Mouse (Mus musculus) thymus, postnatal 4 days (tissue): Measurements from ENCODE around the gene Atad3a.
"Not testable (repeated sequence)": the region's sequence is repeated elsewhere in the genome, so short reads cannot be mapped to it uniquely, and the experiment has no call there.

ENCODE experiments used
- DNase-seq: peaks from one replicate; pipeline ENCODE4 v3.0.0; 2021

Gene Atad3a

GRCm38 (mm10) chr4:155760613-155761355 lies at the start of gene Atad3a:
Atad3a (minus strand) TSS chr4:155761093.
- DNase-seq, result peak; percentile 97

- DNase-seq, result no peak
Measured at GRCm38 (mm10) chr4:155807841-155808240, 46.9 kb upstream of the Atad3a start.

GRCm38 (mm10) chr4:155803340-155804041 lies 42.6 kb upstream of the Atad3a start:
- peak; percentile 99 for DNase-seq

- peak; percentile 39 for DNase-seq
Measured at GRCm38 (mm10) chr4:155802741-155803339, 41.9 kb upstream of the Atad3a start, which contains the start of gene Mrpl20. Mrpl20 (plus strand) TSS chr4:155802878.

GRCm38 (mm10) chr4:155802075-155802474 lies 41.2 kb upstream of the Atad3a start:
- no peak for DNase-seq

- DNase-seq, result no peak
Measured at GRCm38 (mm10) chr4:155793730-155794129, 32.8 kb upstream of the Atad3a start.

- DNase-seq, result no peak
Measured at GRCm38 (mm10) chr4:155791240-155791933, 30.5 kb upstream of the Atad3a start.

GRCm38 (mm10) chr4:155790650-155791161 lies 29.8 kb upstream of the Atad3a start:
- DNase-seq, result no peak

GRCm38 (mm10) chr4:155790021-155790489 lies 29.2 kb upstream of the Atad3a start, which contains the start of gene Ankrd65:
Ankrd65 (plus strand) TSS chr4:155790439.
- no peak for DNase-seq

GRCm38 (mm10) chr4:155788833-155789232 lies 27.9 kb upstream of the Atad3a start:
- not testable (repeated sequence) for DNase-seq

- DNase-seq, result no peak
Measured at GRCm38 (mm10) chr4:155788300-155788699, 27.4 kb upstream of the Atad3a start.

GRCm38 (mm10) chr4:155785819-155786218 lies 24.9 kb upstream of the Atad3a start, which contains the start of gene Tmem88b:
Tmem88b (minus strand) TSS chr4:155785874.
- DNase-seq, result no peak

- no peak for DNase-seq
Measured at GRCm38 (mm10) chr4:155785246-155785645, 24.4 kb upstream of the Atad3a start.

- DNase-seq, result peak; percentile 82
Measured at GRCm38 (mm10) chr4:155784081-155784701, 23.3 kb upstream of the Atad3a start.

- DNase-seq, result no peak
Measured at GRCm38 (mm10) chr4:155783486-155784080, 22.7 kb upstream of the Atad3a start.

GRCm38 (mm10) chr4:155780895-155781294 lies 20.0 kb upstream of the Atad3a start:
- DNase-seq, result no peak

- no peak for DNase-seq
Measured at GRCm38 (mm10) chr4:155779498-155779897, 18.6 kb upstream of the Atad3a start.

- DNase-seq, result no peak
Measured at GRCm38 (mm10) chr4:155777816-155778215, 16.9 kb upstream of the Atad3a start.

GRCm38 (mm10) chr4:155776704-155777335 lies 15.9 kb upstream of the Atad3a start:
- no peak for DNase-seq

- no peak for DNase-seq
Measured at GRCm38 (mm10) chr4:155775855-155776254, 15.0 kb upstream of the Atad3a start.
